Mouse (Mus musculus) CH12.LX (cell line): ENCODE measurements around the gene Pex7. TPM values are rescaled to one million over a fixed set of nuclear protein-coding genes. Genes with fewer than 3 reads are reported as not detected.

Experiments used
- DNase-seq: peaks from one replicate; pipeline ENCODE4 v3.0.0-alpha.2; 2013; ENCODE audit errors: extremely low read depth
- H3K27ac ChIP-seq: 2 replicates; pipeline ENCODE4 v1.5.1; 2012; ENCODE audit warnings: low read depth, mild to moderate bottlenecking, control low read depth, moderate library complexity; ENCODE audit not compliant: insufficient read depth
- H3K27me3 ChIP-seq: replicated peaks from 2 replicates; pipeline ENCODE3; 2012; ENCODE audit warnings: inconsistent platforms
- H3K36me3 ChIP-seq, 2 experiments: replicated peaks in 1 of 2; 2 replicates each; pipeline versions ENCODE3 to v1.6.1; 2012; ENCODE audit warnings: inconsistent platforms in 1 of 2, low read length in 1 of 2, mild to moderate bottlenecking in 1 of 2, mixed read lengths in 1 of 2, moderate library complexity in 1 of 2; ENCODE audit not compliant: control insufficient read depth in 1 of 2, insufficient read depth in 1 of 2
- H3K4me1 ChIP-seq, 2 experiments: 2 replicates each; pipeline ENCODE4 v1.6.1; 2012; ENCODE audit warnings: inconsistent platforms in 1 of 2, moderate library complexity in 1 of 2; ENCODE audit not compliant: insufficient read depth in 2 of 2, control insufficient read depth in 1 of 2
- H3K4me2 ChIP-seq: 2 replicates; pipeline ENCODE4 v1.6.1; 2012; ENCODE audit warnings: low read depth, mild to moderate bottlenecking, control low read depth; ENCODE audit not compliant: poor library complexity, insufficient read depth, severe bottlenecking
- H3K4me3 ChIP-seq, 3 experiments: fragments of 150-350 bp in 1 of 3; sonication (generic) in 1 of 3; replicated peaks in 1 of 3; 2 replicates each; pipeline versions ENCODE3 to v1.5.1; 2011 to 2012; ENCODE audit warnings: low read depth in 2 of 3, low read length in 2 of 3, mild to moderate bottlenecking in 2 of 3, moderate library complexity in 2 of 3, control low read depth in 1 of 3, improper control_type of control experiment in 1 of 3, inconsistent platforms in 1 of 3, mixed read lengths in 1 of 3; ENCODE audit not compliant: poor library complexity in 1 of 3
- H3K79me2 ChIP-seq: replicated peaks from 2 replicates; pipeline ENCODE4 v1.6.1; 2012; ENCODE audit warnings: mild to moderate bottlenecking, moderate library complexity; ENCODE audit not compliant: control insufficient read depth, poor library complexity, insufficient read depth, severe bottlenecking; ENCODE audit errors: extremely low read depth
- H3K9ac ChIP-seq: 2 replicates; pipeline ENCODE4 v1.6.1; 2012; ENCODE audit warnings: low read depth, mild to moderate bottlenecking, control low read depth, moderate library complexity; ENCODE audit not compliant: insufficient read depth
- H3K9me3 ChIP-seq: replicated peaks from 2 replicates; pipeline ENCODE3; 2012; ENCODE audit warnings: low read length, inconsistent platforms, mixed read lengths
- CHD2 ChIP-seq: IDR thresholded peaks from 2 replicates; pipeline ENCODE4 v1.6.1; 2011; ENCODE audit warnings: low read length, improper control_type of control experiment
- ELF1 ChIP-seq: IDR thresholded peaks from 2 replicates; pipeline ENCODE4 v1.6.1; 2014; ENCODE audit warnings: low read depth, mild to moderate bottlenecking, inconsistent platforms, low read length, improper control_type of control experiment
- EP300 ChIP-seq: IDR thresholded peaks from 2 replicates; pipeline ENCODE4 v1.6.1; 2011; ENCODE audit warnings: low read length, improper control_type of control experiment
- GABPA ChIP-seq: IDR thresholded peaks from 2 replicates; pipeline ENCODE4 v1.6.1; 2012; ENCODE audit warnings: low read depth, low read length, improper control_type of control experiment, inconsistent platforms; ENCODE audit not compliant: insufficient replicate concordance
- HCFC1 ChIP-seq: IDR thresholded peaks from 2 replicates; pipeline ENCODE4 v1.6.1; 2012; ENCODE audit warnings: low read depth, mild to moderate bottlenecking, inconsistent platforms, low read length, improper control_type of control experiment
- IRF4 ChIP-seq: IDR thresholded peaks from 2 replicates; pipeline ENCODE4 v1.6.1; 2014; ENCODE audit warnings: low read depth, mild to moderate bottlenecking, inconsistent platforms, low read length, improper control_type of control experiment
- MAFK ChIP-seq: IDR thresholded peaks from 2 replicates; pipeline ENCODE4 v1.6.1; 2011; ENCODE audit warnings: low read length, improper control_type of control experiment; ENCODE audit not compliant: insufficient replicate concordance
- MAX ChIP-seq: IDR thresholded peaks from 2 replicates; pipeline ENCODE4 v1.6.1; 2011; ENCODE audit warnings: low read length, improper control_type of control experiment
- MEF2A ChIP-seq: IDR thresholded peaks from 2 replicates; pipeline ENCODE4 v1.6.1; 2014; ENCODE audit warnings: low read depth, mild to moderate bottlenecking, inconsistent platforms, low read length, improper control_type of control experiment, borderline replicate concordance
- MXI1 ChIP-seq: IDR thresholded peaks from 2 replicates; pipeline ENCODE4 v1.6.1; 2011; ENCODE audit warnings: mild to moderate bottlenecking, low read depth, low read length, improper control_type of control experiment
- NELFE ChIP-seq: IDR thresholded peaks from 2 replicates; pipeline ENCODE4 v1.6.1; 2011; ENCODE audit warnings: low read depth, low read length, improper control_type of control experiment
- POLR2A ChIP-seq: IDR thresholded peaks from 2 replicates; pipeline ENCODE4 v1.6.1; 2011; ENCODE audit warnings: low read depth, mild to moderate bottlenecking, improper control_type of control experiment, low read length
- RAD21 ChIP-seq: IDR thresholded peaks from 2 replicates; pipeline ENCODE4 v1.6.1; 2011; ENCODE audit warnings: low read depth, mild to moderate bottlenecking, low read length, improper control_type of control experiment, moderate library complexity
- RCOR1 ChIP-seq: conservative IDR thresholded peaks from 2 replicates; pipeline ENCODE4 v1.6.1; 2012; ENCODE audit warnings: low read depth, mild to moderate bottlenecking, inconsistent platforms, low read length, improper control_type of control experiment
- SIN3A ChIP-seq: IDR thresholded peaks from 2 replicates; pipeline ENCODE4 v1.6.1; 2012; ENCODE audit warnings: low read length, improper control_type of control experiment, inconsistent platforms
- SMC3 ChIP-seq: IDR thresholded peaks from 2 replicates; pipeline ENCODE4 v1.6.1; 2011; ENCODE audit warnings: low read depth, low read length, improper control_type of control experiment
- UBTF ChIP-seq: IDR thresholded peaks from 2 replicates; pipeline ENCODE4 v1.6.1; 2012; ENCODE audit warnings: low read depth, mild to moderate bottlenecking, inconsistent platforms, low read length, improper control_type of control experiment, moderate library complexity
- ZC3H11A ChIP-seq: IDR thresholded peaks from 2 replicates; pipeline ENCODE4 v1.6.1; 2012; ENCODE audit warnings: low read depth, mild to moderate bottlenecking, inconsistent platforms, low read length, improper control_type of control experiment
- ZKSCAN1 ChIP-seq: IDR thresholded peaks from 2 replicates; pipeline ENCODE4 v1.6.1; 2012; ENCODE audit warnings: low read depth, inconsistent platforms, low read length, improper control_type of control experiment, borderline replicate concordance
- ZMIZ1 ChIP-seq: IDR thresholded peaks from 2 replicates; pipeline ENCODE4 v1.6.1; 2012; ENCODE audit warnings: low read depth, mild to moderate bottlenecking, inconsistent platforms, low read length, improper control_type of control experiment
- ZNF384 ChIP-seq: IDR thresholded peaks from 2 replicates; pipeline ENCODE4 v1.6.1; 2012; ENCODE audit warnings: low read depth, low read length, improper control_type of control experiment, inconsistent platforms
- dilution Hi-C: fragments of 300-500 bp; cut with MboI; formaldehyde crosslinking; loops from 2 replicates; pipeline ENCODE4 v1.14.3; 2020; ENCODE audit warnings: low sequenced_read_pairs; ENCODE audit not compliant: extremely low pct_unique_long_range_greater_than_20kb, extremely low pct_ligation_motif_present
- in situ Hi-C: fragments of 300-500 bp; cut with MboI; formaldehyde crosslinking; loops from 3 replicates; pipeline ENCODE4 v1.14.3; 2019; ENCODE audit warnings: low sequenced_read_pairs, low pct_ligation_motif_present, low pct_unique_long_range_greater_than_20kb, mixed read lengths
- polyA plus RNA-seq: library from polyadenylated mRNA; unstranded; fragments of >175 nt; gene quantifications from 2 replicates; pipeline ENCODE4 v1.2.1, GENCODE M21; 2012; ENCODE audit warnings: low read depth; ENCODE audit not compliant: insufficient read length
- total RNA-seq, 2 experiments: library from RNA; depleted of rRNA; stranded (reverse); fragments of 300-350 nt in 1 of 2; fragments of >200 nt in 1 of 2; gene quantifications; 2 replicates each; pipeline ENCODE4 v1.2.3; 2012 to 2014

Pex7 gene
- total and polyA plus RNA-seq, 3 experiments, result 26.5 to 53.6 (median 30.2) TPM

DNA sequence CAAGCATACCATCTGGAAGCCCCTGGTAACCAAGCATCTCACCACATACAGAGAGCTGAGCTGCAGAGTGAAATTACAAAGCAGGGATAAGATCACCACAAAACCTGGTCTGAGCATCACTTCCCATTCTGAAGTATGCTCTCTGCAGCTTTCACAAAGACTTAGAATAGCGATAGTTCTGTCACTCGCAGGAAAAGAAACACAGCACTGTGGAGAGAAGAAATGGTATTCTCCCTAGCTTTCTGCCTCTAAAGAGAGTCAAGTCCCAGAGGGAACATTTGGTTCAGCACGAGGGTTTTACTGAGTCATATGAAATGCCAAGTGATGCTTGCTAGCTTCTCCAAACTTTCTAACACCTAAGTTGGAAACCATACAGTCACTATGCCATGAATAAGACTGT is 17.6 kb downstream of the Pex7 start:
- H3K4me1 ChIP-seq, result peaks cover 12 to 44% of the 10 kb centered on the region in 2 experiments
- no peak overlapping the region for H3K4me3 ChIP-seq
- DNase-seq, result peak; percentile 56
- H3K79me2 ChIP-seq, result no peaks in the 10 kb centered on the region
- no peak overlapping the region for H3K4me2 ChIP-seq
- no peak overlapping the region for H3K27ac ChIP-seq
- no peak for TF ChIP-seq CHD2
- TF ChIP-seq ZC3H11A, result no peak
- TF ChIP-seq POLR2A, result no peak
- no peak for TF ChIP-seq ZNF384
- no peak for TF ChIP-seq EP300
- no peak for TF ChIP-seq GABPA
- no peak for TF ChIP-seq RAD21
- no peak for TF ChIP-seq SIN3A
- no peak for TF ChIP-seq MXI1
- TF ChIP-seq ELF1, result no peak
- TF ChIP-seq ZMIZ1, result no peak
- no peak for TF ChIP-seq UBTF
- TF ChIP-seq ZKSCAN1, result no peak
- no peak for TF ChIP-seq NELFE
- TF ChIP-seq MEF2A, result no peak
- no peak for TF ChIP-seq RCOR1
- no peak for TF ChIP-seq MAX
- no peak for TF ChIP-seq SMC3
- TF ChIP-seq MAFK, result no peak
- no peak for TF ChIP-seq IRF4
- no peaks in the 10 kb centered on the region for H3K27me3 ChIP-seq
- H3K36me3 ChIP-seq, result peaks cover 2 to 38% of the 10 kb centered on the region in 2 experiments
- H3K9me3 ChIP-seq, result no peaks in the 10 kb centered on the region
- in situ Hi-C loops, result loop anchor here (5.0 to 10.0 kb wide), 2 partner anchors 65 to 178 kb away; partner anchors contain the start of gene Il20ra
- no peak overlapping the region for H3K9ac ChIP-seq
- dilution Hi-C loops, result no loop called here

DNA sequence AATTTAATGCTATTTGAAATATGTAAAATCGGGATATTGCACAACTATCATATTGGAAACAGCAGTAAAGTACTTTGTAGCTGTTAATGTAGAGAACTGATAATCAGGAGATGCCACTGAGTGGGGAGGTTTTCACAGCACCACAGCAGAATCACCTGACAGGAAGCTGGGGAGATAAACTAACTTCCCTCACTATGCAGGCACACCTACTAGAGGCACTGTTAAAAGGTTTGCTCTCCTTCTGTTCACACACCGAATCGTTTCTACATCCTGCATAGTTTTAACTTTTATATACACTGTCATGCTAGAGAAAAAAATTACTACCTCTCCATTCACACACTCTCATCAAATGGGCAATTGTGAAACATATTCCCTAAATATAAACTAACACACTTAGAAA is 21.2 kb downstream of the Pex7 start:
- Histone ChIP-seq H3K4me2 (no peak overlapping the region), H3K36me3 (peaks cover 7 to 49% of the 10 kb centered on the region in 2 experiments), H3K79me2 (no peaks in the 10 kb centered on the region), H3K9me3 (no peaks in the 10 kb centered on the region), H3K4me3 (no peak overlapping the region), H3K27me3 (no peaks in the 10 kb centered on the region), H3K4me1 (peaks cover 8 to 40% of the 10 kb centered on the region in 2 experiments), H3K9ac (no peak overlapping the region), H3K27ac (no peak overlapping the region)
- DNase-seq, result no peak
- in situ Hi-C loops, result no loop called here
- TF ChIP-seq HCFC1, result no peak
- dilution Hi-C loops, result no loop called here
